Mouse (Mus musculus) myocyte (in vitro differentiated cells): ENCODE measurements around the gene Syn2. TPM values are rescaled to one million over a fixed set of nuclear protein-coding genes. Genes with fewer than 3 reads are reported as not detected.
A peak's percentile ranks its signal among the peaks of the same experiment; 100 is the strongest.

Experiments used
- H3K27me3 ChIP-seq: one replicate; pipeline ENCODE4 v1.6.1; 2011; ENCODE audit not compliant: control insufficient read depth, insufficient read depth, insufficient read length
- H3K36me3 ChIP-seq: one replicate; pipeline ENCODE4 v1.6.1; 2011; ENCODE audit not compliant: control insufficient read depth, insufficient read depth
- H3K4me2 ChIP-seq: one replicate; pipeline ENCODE4 v1.6.1; 2011; ENCODE audit warnings: low read depth, control low read depth
- H3K4me3 ChIP-seq: one replicate; pipeline ENCODE4 v1.5.1; 2011; ENCODE audit warnings: mild to moderate bottlenecking, control low read depth, moderate library complexity
- H3K79me2 ChIP-seq: one replicate; pipeline ENCODE4 v1.6.1; 2011; ENCODE audit not compliant: control insufficient read depth, insufficient read depth
- H3ac ChIP-seq: one replicate; pipeline ENCODE4 v1.6.1; 2011; ENCODE audit not compliant: control insufficient read depth, insufficient read length
- CEBPB ChIP-seq: IDR thresholded peaks from 2 replicates; pipeline ENCODE4 v1.6.1; 2011; ENCODE audit warnings: mild to moderate bottlenecking, moderate library complexity; ENCODE audit not compliant: poor library complexity, insufficient read depth, severe bottlenecking
- E2F4 ChIP-seq: IDR thresholded peaks from one replicate; pipeline ENCODE4 v1.6.1; 2011; ENCODE audit warnings: mild to moderate bottlenecking, control low read depth, moderate library complexity; ENCODE audit not compliant: insufficient read depth
- MAX ChIP-seq: IDR thresholded peaks from one replicate; pipeline ENCODE4 v1.6.1; 2011; ENCODE audit warnings: low read depth, mild to moderate bottlenecking, control low read depth
- MYOD1 ChIP-seq, 3 experiments: IDR thresholded peaks; one replicate each; pipeline ENCODE4 v1.6.1; 2011; ENCODE audit warnings: control low read depth in 2 of 3, low read depth in 2 of 3, mild to moderate bottlenecking in 2 of 3, moderate library complexity in 1 of 3; ENCODE audit not compliant: insufficient read length in 2 of 3, control insufficient read depth in 1 of 3
- MYOG ChIP-seq, 3 experiments: IDR thresholded peaks; one replicate each; pipeline ENCODE4 v1.6.1; 2011; ENCODE audit warnings: control low read depth in 2 of 3, low read depth in 2 of 3, mild to moderate bottlenecking in 2 of 3; ENCODE audit not compliant: insufficient read length in 2 of 3, control insufficient read depth in 1 of 3, insufficient read depth in 1 of 3
- POLR2A ChIP-seq: IDR thresholded peaks from one replicate; pipeline ENCODE4 v1.6.1; 2011; ENCODE audit warnings: low read depth, mild to moderate bottlenecking, control low read depth, moderate library complexity; ENCODE audit not compliant: insufficient read length
- POLR2AphosphoS2 ChIP-seq: IDR thresholded peaks from one replicate; pipeline ENCODE4 v1.6.1; 2011; ENCODE audit warnings: low read depth, control low read depth; ENCODE audit not compliant: insufficient read length
- REST ChIP-seq: IDR thresholded peaks from one replicate; pipeline ENCODE4 v1.6.1; 2011; ENCODE audit warnings: mild to moderate bottlenecking, control low read depth, moderate library complexity; ENCODE audit not compliant: insufficient read depth, insufficient read length
- SRF ChIP-seq: IDR thresholded peaks from one replicate; pipeline ENCODE4 v1.6.1; 2011; ENCODE audit warnings: low read depth; ENCODE audit not compliant: control insufficient read depth, insufficient read length
- TCF12 ChIP-seq: IDR thresholded peaks from one replicate; pipeline ENCODE4 v1.6.1; 2011; ENCODE audit warnings: mild to moderate bottlenecking, control low read depth; ENCODE audit not compliant: poor library complexity, insufficient read depth, severe bottlenecking
- TCF3 ChIP-seq: IDR thresholded peaks from one replicate; pipeline ENCODE4 v1.6.1; 2011; ENCODE audit warnings: low read depth, control low read depth; ENCODE audit not compliant: insufficient read length
- USF1 ChIP-seq: IDR thresholded peaks from one replicate; pipeline ENCODE4 v1.6.1; 2011; ENCODE audit warnings: low read depth, mild to moderate bottlenecking, control low read depth, moderate library complexity
- polyA plus RNA-seq: library from polyadenylated mRNA; unstranded; fragments of >200 nt; fragmentation: generic; extraction: Trizol; gene quantifications from one replicate; pipeline ENCODE4 v1.2.1, GENCODE M21; 2012; ENCODE audit warnings: missing spikeins

Syn2 gene
- polyA plus RNA-seq, 1 experiment, result 0.30 TPM

DNA sequence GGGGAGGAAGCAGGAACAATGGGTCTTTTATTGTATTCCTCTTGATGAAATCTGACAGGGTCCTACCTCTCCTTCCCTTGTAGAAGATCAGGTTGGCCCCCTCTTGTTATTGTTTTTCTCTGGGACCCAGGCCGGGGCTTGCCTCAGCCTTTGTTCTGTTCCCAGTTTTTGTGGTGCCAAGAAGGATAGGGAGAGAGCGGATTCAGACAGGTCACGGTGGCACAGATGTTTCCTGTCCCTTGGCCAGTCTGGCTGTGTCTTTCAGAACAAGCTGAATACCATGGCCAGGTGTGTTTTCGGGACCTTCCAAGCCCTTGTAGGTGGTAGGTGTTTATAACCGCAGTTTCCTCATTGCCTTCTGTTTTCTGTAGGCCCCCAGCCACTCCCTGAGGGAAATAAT lies 78.4 kb downstream of the Syn2 start:
- H3K79me2 ChIP-seq, result no peaks in the 10 kb centered on the region
- no peak for TF ChIP-seq TCF12
- TF ChIP-seq REST, result no peak
- no peak for TF ChIP-seq E2F4
- TF ChIP-seq MYOG (IDR thresholded peaks at IDR 0.05; ENCODE audit: control insufficient read depth in 1 of 3, insufficient read depth in 1 of 3, insufficient read length in 2 of 3, low read depth in 2 of 3), result no peak
- TF ChIP-seq CEBPB, result no peak
- H3K27me3 ChIP-seq, result no peaks in the 10 kb centered on the region
- H3ac ChIP-seq, result no peak overlapping the region
- no peak overlapping the region for H3K4me3 ChIP-seq
- H3K36me3 ChIP-seq, result no peaks in the 10 kb centered on the region
- no peak overlapping the region for H3K4me2 ChIP-seq

DNA sequence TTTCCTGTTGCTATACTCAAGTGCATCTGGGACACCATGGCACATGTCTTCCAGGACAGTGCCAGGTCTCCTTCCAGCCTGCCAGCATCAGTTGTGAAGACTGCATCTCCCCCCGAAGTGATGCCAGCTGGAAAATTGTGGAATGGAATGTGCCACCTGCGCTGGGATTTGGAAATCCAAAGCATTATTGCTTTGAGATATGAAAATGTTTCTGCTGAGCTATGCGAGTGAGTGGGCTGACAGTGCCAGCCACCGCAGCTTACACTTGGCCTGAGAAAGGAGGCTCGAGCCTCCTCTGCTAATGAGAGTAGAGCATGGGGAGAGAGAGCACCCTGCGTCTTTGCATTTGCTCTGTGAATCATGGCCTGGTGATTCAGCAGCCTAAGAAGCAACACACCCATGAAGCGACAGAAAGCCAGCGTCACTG lies 86.5 kb downstream of the Syn2 start:
- H3K79me2 ChIP-seq, result no peaks in the 10 kb centered on the region
- no peak overlapping the region for H3ac ChIP-seq
- H3K4me3 ChIP-seq, result no peak overlapping the region
- no peaks in the 10 kb centered on the region for H3K36me3 ChIP-seq
- H3K27me3 ChIP-seq, result no peaks in the 10 kb centered on the region
- no peak for TF ChIP-seq MAX
- no peak for TF ChIP-seq CEBPB
- TF ChIP-seq MYOG (IDR thresholded peaks at IDR 0.05; ENCODE audit: control insufficient read depth in 1 of 3, insufficient read depth in 1 of 3, insufficient read length in 2 of 3, low read depth in 2 of 3), result no peak
- peak overlapping the region; percentile 25 for H3K4me2 ChIP-seq

DNA sequence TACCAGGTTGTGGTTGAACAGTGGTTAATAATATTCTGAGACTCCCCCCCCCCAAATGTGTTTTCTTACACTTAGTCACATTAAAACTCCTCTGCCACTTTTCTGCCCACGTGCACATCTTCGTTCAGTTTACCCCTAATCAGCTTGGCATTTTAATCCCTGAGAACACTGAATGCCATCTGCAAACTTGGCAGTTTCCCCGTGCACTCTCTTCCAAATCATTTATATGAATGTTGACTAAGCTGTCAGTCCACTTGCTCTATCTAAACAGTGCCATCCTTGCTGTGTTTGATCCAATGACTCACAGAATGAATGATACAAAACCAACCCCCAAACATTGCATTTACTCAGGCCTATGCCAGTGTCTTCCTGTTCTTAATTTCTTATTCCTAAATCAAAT lies 90.8 kb downstream of the Syn2 start:
- H3K4me2 ChIP-seq, result no peak overlapping the region
- no peaks in the 10 kb centered on the region for H3K36me3 ChIP-seq
- no peak overlapping the region for H3ac ChIP-seq
- no peak overlapping the region for H3K4me3 ChIP-seq
- H3K27me3 ChIP-seq, result no peaks in the 10 kb centered on the region
- TF ChIP-seq MYOD1 (IDR thresholded peaks at IDR 0.05; ENCODE audit: control insufficient read depth in 1 of 3, insufficient read length in 2 of 3, low read depth in 2 of 3) (no peak), E2F4 (no peak), SRF (no peak), MAX (no peak), POLR2AphosphoS2 (no peak), USF1 (no peak), TCF3 (no peak), CEBPB (no peak), POLR2A (no peak), REST (no peak), TCF12 (no peak), MYOG (IDR thresholded peaks at IDR 0.05; ENCODE audit: control insufficient read depth in 1 of 3, insufficient read depth in 1 of 3, insufficient read length in 2 of 3, low read depth in 2 of 3) (no peak)
- H3K79me2 ChIP-seq, result no peaks in the 10 kb centered on the region

GRCm38 (mm10) chr6:115227043-115227442 lies 92.3 kb downstream of the Syn2 start, which contains the start of gene Gm17482:
Gene Gm17482, plus strand, starts transcription at chr6:115227343.
- H3K4me2 ChIP-seq, result no peak within 1 kb of the TSS
- no peaks in the 10 kb centered on the region for H3K36me3 ChIP-seq
- no peaks in the 10 kb centered on the region for H3K27me3 ChIP-seq
- H3K79me2 ChIP-seq, result no peaks in the 10 kb centered on the region
- TF ChIP-seq REST (no peak), POLR2A (no peak), USF1 (no peak), CEBPB (no peak), MYOD1 (IDR thresholded peaks at IDR 0.05; ENCODE audit: control insufficient read depth in 1 of 3, insufficient read length in 2 of 3, low read depth in 2 of 3) (no peak), E2F4 (no peak), TCF3 (no peak)
- no peak within 1 kb of the TSS for H3ac ChIP-seq
- H3K4me3 ChIP-seq, result no peak within 1 kb of the TSS

- Histone ChIP-seq H3K36me3 (no peaks in the 10 kb centered on the region), H3K27me3 (no peaks in the 10 kb centered on the region)
These were observed 92.8 kb downstream of the Syn2 start for GRCm38 (mm10) chr6:115227529-115227928.

More at GRCm38 (mm10) chr6:115227529-115227928, 92.8 kb downstream of the Syn2 start:
- H3K4me2 ChIP-seq, result no peak overlapping the region
- TF ChIP-seq REST (no peak), MAX (no peak), E2F4 (no peak), TCF12 (no peak), MYOD1 (IDR thresholded peaks at IDR 0.05; ENCODE audit: control insufficient read depth in 1 of 3, insufficient read length in 2 of 3, low read depth in 2 of 3) (no peak), POLR2A (no peak), POLR2AphosphoS2 (no peak), SRF (no peak), MYOG (IDR thresholded peaks at IDR 0.05; ENCODE audit: control insufficient read depth in 1 of 3, insufficient read depth in 1 of 3, insufficient read length in 2 of 3, low read depth in 2 of 3) (no peak), USF1 (no peak), CEBPB (no peak), TCF3 (no peak)
- H3K79me2 ChIP-seq, result no peaks in the 10 kb centered on the region
- H3ac ChIP-seq, result no peak overlapping the region
- no peak overlapping the region for H3K4me3 ChIP-seq
